Mouse (Mus musculus): ENCODE data around the gene Fbxo9.
"Not testable (repeated sequence)": the region's sequence is repeated elsewhere in the genome, so short reads cannot be mapped to it uniquely, and the experiment has no call there.

Fbxo9 gene

DNA sequence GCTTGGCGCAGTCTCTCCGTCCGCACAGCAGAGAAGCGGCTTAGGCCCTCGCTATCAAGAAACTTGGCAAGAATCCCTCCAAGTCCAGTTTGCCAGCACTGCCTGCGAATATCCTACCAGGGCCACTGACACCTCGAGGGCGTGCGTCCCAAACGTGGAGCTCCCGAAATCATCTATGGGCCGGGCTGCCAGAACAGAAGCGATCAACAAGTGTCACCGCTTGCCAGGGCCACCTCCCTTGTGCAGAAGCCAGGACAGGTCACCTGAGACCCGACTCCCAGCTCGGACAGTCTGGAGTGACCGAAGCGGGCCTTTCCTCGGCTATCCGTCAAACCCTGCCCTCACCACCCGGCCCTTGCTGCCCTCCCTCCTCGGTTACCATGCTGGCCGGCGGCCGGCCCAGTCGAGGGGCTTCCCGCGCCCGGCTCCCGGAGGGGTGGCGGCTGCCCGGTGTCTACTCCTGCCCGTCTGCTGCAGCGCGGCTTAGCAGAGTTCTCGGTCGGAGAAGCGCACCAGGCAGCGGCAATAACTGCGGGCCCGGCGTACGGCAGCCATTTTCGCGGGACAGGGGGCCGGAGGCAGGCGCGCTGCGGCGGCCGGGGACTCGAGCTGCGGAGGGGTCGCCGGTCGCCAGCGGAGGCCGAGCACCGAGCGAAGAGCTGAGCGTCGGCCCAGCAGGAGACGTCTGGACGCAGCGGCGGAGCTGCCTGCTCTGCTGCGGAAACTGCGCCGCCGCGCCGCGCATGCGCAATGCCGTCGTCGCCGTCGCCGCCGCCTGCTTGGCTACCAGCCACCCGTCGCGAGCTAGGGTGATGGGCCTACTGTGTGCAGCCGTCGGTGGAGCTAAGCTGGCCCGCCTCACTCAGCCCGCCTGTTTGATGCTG lies 711 bp downstream of the Fbxo9 start:
- DNase-seq (ENCODE audit: low read depth, low spot score): peak; percentile 67

DNA sequence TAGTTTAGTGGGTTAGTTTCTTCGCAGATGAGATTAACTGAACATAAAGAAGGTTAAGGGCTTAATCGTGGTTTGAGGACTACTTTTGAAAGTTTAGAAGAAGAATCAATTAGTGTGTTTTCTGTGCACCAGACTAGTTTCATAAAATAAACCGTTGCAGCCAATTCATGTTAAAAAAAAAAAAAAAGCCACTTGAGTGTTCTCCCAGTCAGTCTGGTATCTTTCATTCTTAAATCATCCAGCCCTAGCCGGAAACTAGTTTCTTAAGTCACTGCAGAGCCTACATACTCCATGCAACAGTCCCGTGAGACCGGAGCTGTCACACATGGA lies 1.3 kb downstream of the Fbxo9 start:
- no peak for DNase-seq (ENCODE audit: low read depth, low spot score)

DNA sequence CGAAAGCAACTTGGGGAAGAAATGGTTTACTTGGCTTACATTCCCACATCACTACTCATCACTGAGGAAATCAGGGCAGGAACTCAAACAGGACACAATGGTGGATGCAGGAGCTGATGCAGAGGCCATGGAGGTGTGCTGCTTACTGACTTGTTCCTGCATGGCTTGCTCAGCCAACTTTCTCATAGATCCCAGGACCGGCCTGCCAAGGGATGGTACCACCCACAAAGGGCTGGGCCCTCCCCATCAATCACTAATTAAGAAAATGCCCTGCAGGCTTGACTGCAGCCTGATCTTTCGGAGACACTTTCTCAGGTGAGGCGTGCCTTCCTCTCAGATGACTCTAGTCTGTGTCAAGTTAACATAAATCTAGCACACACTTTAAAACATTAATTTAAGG lies 2.0 kb downstream of the Fbxo9 start:
- no peak for DNase-seq (ENCODE audit: low read depth, low spot score)

DNA sequence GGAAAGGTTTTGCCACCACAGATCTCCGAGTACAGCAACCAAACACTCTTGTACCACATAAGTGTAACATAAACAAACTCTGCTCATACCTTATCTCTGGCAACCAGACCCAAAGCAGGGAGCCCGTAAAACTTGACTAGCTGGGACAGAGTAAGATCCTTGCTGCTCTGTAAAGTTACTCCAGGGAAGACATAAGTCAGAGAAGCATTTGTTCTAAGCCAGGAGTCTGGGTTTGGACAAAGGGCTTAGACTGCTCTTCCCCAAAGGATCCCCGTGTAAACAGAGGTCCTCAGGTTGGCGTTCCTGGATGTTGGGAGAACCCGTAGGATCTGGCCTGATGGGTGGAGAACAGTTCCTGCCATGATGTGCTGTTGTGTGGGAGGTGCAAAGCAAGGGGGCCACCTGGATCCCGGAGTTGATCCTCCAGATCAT lies 3.3 kb downstream of the Fbxo9 start:
- DNase-seq (ENCODE audit: low read depth, low spot score): no peak

DNA sequence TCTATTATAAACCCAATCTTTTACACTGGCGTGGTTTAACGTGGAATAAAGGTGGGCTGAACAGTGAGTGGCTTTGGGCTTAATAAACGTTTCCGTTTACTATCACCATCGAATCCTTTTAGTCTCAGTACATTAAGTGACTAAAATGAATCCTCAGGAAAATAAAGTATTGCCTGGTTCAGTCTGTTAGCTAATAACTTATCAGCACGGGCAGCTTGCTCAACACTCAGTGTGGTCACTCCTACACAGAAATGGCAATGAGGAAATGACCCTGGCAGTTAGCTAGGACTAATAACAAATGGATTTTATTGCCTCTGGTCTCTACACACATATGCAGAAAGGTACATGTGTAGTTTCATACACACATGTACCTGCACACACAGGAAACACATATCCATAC lies 3.9 kb downstream of the Fbxo9 start:
- DNase-seq (ENCODE audit: low read depth, low spot score): no peak

DNA sequence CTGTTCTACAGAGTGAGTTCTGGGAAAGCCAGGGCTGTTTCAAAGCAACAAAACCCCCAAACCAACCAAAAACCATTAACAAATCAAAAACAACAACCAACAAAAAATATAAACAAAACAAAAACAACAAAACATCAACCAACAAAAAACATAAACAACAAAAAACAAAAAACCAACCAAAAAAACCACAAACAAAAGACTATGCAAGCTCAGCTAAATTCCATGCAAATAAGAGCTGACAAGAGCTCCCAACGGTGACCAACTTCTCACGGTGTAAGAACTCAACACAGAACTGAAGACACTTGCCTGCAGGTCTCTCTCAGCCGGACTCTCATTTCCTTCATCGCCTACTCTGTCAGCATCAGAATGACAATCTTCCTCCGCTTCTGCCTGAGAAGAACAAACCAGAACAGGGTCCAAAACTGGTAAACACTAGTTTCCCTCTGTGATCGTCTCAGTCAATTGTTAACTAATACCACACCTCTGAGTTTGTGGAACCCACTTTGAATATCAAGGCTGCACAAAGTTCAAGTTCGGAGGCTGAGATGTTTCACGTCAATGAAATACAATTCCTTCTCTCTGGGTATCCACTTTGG lies 4.8 kb downstream of the Fbxo9 start:
- DNase-seq (ENCODE audit: low read depth, low spot score): no peak

DNA sequence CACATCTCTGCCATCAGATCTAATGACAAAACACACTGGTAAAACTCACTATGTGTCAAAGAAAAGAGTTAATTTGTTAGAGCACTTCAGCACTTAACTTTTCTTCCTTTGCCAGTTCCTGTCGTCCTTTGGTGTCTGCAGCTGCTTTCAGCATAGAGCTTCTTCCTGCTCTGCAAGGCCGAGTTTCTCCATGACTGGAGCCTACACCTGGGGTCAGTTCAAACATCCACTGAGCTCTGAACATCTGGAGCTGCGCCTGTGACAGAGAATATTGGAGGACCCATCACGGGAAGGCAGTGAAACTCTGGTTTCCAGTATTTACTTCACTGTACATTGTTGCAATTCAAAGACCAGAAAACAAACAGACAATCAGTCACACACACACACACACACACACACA lies 7.4 kb downstream of the Fbxo9 start:
- DNase-seq (ENCODE audit: low read depth, low spot score): no peak

DNA sequence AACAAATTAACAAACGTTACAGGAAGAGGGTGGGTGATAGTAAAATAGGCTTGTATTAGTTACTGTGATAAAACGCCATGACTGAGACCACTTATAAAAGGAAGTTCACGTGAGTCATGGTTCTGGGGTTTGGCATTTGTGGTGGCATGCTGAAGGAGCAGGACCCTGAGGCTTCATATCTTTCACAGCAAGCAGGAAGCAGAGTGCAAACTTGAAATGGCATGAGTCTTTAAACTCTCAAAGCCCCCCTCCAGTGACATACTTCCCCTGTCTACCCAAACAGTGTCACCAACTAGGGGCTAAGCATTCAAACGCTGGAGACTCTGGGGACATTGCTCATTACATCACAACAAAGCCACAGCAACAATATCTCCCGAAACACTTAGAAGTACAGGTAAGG lies 7.9 kb downstream of the Fbxo9 start:
- no peak for DNase-seq (ENCODE audit: low read depth, low spot score)

DNA sequence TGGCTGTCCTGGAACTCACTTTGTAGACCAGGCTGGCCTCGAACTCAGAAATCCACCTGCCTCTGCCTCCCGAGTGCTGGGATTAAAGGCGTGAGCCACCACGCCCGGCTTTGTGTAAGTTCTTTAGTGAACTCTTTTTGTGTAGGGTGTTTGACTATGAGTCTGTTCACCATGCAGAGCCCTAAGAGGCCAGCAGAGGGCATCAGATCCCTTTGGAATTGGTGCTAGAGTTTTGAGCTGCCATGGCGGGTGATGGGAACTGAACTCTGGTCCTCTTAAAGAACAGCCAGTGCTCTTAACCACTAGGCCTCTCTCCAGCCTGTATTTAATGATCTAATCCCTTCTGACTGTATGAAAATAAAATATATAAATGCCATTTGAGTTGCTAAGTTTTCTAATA lies 12.5 kb downstream of the Fbxo9 start:
- DNase-seq (ENCODE audit: low read depth, low spot score): no peak

DNA sequence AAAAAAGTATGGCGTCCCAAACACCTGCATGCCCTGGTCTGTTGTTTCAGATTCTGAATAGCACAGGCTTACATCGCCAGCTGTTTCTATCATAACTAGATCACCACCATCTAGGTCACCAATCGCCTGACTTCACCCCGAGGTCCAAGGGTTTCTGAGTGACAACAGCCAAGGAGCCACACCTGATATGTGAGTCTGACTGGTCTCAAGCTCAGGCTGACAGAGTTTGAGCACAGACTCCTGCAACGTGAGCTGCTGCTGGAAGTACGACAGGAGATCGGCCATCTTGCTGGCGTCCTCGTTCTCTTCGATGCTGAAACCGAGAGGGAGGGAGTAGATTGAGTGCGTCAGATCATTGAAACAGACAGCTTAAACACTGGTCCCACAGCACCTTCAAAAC lies 13.2 kb downstream of the Fbxo9 start:
- no peak for DNase-seq (ENCODE audit: low read depth, low spot score)

DNA sequence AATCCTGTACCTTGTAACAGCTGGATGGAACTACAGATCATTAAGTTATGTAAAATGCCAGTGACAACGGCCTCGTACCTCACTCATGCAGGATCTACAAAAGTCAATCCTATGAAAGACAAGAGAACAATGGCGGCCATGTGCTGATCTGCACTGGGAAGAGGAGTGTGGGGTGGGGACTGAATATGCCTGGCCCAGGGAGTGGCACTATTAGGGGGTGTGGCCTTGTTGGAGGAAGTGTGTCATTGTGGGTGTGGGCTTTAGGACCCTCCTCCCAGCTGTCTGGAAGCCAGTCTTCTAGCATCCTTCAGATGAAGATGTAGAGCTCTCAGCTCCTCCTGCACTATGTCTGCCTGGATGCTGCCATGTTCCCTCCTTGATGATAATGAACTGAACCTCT lies 18.3 kb downstream of the Fbxo9 start:
- no peak for DNase-seq (ENCODE audit: low read depth, low spot score)

DNA sequence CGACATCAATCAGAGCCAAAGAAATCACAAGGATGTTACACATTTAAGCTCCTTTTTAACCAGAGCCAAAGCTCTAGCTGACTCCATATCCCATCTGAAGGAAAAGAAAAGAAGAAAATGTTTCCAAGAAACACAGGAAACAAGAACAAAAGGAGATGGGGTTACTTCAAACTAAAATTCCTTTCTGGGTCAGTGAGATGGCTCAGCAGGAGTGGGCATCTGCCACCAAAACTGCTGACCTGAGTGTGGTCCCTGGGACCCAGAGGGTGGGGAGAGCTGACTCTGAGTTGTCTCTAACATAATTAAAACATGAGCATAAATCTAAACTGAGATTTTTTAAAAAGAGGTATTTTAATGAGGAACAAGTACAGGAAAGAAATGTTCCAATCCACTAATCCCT lies 19.0 kb downstream of the Fbxo9 start:
- DNase-seq (ENCODE audit: low read depth, low spot score): no peak

DNA sequence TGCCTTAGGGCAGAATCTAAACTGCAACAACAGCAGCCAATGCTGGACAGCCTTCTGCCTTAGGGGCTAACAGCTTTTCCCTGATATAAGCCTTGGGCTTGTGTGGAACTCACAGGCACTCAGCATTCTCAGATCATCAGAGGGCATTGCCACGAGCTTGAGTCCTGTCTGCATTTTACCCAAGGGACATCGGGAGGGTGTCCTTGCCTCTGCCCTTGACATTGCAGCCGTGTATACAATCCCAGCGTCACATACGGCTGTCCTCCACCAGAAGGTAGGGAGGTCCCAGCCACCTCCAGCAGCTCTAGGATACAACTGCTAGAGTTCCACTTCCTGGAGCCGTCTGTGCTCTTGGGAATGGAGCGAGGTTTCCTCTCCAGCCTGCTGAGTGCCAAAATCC lies 19.9 kb downstream of the Fbxo9 start:
- no peak for DNase-seq (ENCODE audit: low read depth, low spot score)

DNA sequence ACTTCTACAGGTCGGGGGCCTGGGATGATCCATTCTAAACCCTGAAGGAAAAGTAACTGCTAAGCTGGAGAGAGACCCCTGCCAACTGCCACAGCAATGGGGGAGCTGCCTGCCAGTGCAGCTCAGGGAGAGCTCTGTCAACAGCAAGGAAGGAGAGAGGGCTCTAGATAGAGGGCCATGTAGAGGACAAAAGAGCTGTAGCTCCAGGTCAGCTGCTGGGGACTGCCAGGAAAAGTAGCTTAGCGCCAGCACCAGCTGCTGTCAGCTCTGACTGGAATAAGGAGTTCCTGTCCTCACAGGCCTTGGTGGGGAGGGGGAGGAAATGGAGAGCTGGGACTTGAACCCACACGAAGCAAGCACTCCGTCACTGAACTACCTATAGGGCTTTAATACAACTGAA lies 20.3 kb downstream of the Fbxo9 start:
- no peak for DNase-seq (ENCODE audit: low read depth, low spot score)

DNA sequence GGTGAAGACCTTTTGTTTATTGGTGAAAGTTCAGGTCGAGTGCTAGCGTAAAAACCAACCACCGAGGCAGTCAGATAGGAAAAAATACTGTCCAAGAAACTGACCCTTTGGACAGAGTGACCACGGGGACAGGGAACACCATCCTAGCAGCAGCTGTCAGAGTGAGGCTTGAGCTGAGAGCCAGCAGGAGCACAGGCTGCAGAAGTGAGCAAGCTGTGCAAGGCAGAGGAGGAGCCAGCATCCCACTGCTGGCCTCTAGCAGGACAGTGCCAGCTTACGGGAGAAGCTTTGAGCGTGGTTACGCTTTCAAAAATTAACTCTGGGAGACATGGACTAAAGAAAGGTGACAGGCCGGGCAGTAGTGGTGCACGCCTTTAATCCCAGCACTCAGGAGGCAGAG lies 21.1 kb downstream of the Fbxo9 start:
- no peak for DNase-seq (ENCODE audit: low read depth, low spot score)

DNA sequence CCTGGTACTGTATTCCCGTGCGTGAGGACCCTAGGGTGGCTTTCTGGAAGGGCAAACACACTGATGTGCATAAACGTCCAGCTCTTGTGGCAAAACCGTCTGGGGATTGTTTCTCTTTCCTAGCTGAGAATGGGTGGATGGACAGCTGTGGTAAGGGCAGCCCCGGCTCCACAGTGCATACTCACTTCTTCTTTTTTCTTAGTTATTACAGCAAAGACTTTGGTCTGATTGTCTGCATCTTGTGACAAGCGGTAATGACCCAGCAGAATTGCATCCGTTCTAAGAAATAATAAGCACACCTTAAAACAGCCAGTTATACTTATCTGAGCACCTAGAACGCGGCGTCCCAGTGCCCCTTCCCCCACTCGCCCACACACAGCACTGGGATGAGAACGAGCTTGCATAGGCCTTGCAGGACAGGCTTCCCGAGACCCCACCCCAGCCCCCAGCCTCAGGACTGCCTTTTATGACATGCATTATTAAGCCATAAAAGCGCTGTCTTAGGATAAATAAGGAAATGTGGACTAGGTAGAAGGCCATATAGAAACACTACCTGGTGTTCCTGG lies 23.1 kb downstream of the Fbxo9 start:
- DNase-seq (ENCODE audit: low read depth, low spot score): no peak

DNA sequence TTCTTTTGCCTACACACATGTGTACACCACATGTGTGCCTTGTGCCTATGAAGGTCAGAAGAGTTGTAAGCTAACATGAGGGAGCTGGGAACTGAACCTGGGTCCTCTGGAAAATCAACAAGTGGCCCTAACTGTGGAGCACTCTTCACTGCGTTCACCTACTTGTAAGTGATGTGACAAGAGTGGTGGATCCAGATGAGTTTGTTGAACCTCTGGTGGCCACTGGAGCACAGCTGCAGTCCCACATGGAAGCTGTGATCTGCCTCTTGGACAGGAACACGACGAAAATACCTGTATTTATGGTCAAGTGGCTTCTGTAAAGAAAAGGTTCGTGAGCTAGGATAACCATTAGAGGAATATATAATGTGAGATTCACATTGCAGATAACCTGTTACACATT lies 24.5 kb downstream of the Fbxo9 start:
- DNase-seq (ENCODE audit: low read depth, low spot score): no peak

DNA sequence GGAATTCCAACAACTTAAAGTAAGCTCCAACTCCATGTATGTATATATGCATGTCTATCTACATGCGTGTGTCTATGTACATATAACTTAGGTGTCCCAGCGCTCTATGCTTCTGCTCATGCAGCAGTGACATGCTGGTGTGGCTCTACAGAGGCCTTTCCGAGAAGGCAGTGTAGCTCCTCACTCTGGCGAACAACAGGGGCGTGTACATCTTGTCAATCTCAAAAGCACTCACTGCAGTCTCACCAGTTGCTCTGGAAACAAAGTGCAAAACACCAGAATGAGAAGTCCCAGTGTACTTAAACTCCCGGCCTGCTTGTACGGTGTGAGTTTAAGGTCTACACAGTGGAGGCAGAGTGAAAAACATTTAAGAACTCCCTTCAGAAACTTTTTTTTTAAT lies 27.0 kb downstream of the Fbxo9 start:
- DNase-seq (ENCODE audit: low read depth, low spot score): no peak

DNA sequence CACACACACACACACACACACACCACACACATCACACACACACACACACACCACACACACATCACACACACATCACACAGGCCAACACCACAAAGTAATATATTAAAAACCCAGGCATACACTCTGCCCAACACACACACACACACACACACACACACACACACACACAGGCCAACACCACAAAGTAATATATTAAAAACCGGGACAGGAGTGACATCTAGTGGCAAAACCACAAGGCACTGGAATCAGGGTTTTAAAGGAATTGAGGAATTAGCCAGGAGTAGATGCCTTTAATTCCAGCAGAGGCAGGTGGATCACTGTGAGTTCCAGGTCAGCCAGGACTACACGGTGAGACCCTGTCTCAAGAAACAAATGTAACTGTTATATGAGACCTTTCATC lies 30.6 kb downstream of the Fbxo9 start:
- DNase-seq (ENCODE audit: low read depth, low spot score): peak; percentile 12

DNA sequence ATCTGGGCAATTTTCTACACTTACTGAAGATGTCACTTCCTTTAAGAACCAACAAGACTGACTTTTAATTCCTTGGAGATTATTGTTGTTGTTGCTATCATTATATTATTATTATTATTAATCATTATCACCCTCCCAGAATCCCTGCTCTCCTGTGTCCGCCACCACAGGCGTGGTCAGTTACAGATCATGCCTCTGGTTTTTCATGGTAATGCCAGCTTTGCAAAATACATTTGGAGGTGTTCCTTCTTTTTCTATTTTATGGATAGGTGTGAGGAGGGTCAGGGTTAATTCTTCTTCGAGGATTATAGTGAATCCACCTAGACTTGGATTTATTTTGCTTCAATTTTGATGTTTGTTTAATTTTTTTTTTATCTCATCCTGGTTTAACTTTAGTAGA lies 33.6 kb downstream of the Fbxo9 start:
- no peak for DNase-seq (ENCODE audit: low read depth, low spot score)

DNA sequence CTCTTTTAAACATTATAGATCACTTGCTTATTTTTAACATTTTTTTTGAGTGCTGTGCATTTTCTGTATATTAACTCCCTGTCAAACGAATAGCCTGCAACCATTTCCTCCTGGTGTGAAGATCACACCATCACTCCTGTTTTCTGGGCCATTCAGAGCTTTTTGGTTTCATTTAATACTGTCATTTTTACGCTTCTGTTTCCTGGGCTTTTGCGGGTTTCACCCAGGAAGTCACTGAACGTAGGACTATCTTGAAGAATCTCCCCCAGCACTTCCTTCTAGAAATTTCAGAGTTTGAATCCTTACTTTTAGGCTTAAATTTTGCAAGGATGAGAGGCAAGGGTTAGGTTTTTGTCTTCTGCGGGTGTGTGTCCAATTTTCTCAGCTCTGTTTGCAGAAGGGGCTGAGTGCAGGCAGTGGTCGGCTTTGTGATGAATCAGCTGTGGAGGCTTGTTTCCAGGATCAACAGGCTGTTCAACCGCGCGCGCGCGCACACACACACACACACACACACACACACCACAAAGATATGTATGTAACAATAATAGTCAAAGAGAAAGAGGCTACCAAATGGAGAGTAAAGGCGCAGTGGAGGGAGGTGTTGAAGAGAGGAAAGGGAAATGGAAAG lies 35.0 kb downstream of the Fbxo9 start:
- DNase-seq (ENCODE audit: low read depth, low spot score): no peak

DNA sequence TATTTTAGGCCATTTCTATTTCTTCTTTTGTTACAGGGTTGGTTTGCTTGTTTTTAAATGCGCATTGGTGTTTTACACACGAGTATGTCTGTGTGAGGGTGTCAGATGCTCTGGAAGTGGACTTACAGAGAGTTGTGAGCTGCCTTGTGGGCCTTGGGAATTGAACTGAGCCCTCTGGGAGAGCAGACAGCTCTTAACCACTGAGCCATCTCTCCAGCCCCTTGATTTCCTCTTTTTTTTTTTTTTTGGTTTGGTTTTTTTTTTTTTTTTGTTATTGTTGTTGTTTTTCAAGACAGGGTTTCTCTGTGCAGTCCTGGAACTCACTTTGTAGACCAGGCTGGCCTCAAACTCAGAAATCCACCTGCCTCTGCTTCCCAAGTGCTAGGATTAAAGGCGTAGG lies 35.6 kb downstream of the Fbxo9 start:
- DNase-seq (ENCODE audit: low read depth, low spot score): not testable (repeated sequence)

DNA sequence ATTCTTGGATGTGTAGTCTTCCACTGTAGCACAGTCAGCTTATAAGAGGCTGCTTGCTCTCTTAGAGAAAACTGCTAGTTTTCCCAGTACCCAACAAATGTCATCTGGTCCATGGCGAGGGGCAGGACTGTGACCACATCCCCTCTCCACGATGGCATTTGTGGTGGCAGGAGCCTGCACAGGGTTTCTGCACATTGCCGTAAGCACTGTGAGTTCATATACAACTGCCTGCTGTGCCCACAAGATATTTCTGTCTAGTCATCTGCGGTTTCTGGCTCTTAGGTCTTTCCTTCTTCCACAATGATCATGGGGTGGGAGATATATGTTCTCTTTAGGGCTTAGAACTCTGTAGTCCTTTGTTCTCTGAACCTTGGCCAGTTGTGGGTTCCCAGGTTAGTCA lies 37.2 kb downstream of the Fbxo9 start:
- no peak for DNase-seq (ENCODE audit: low read depth, low spot score)

Data from telencephalon, adult 2 months (tissue).